Mouse (Mus musculus) bone marrow, adult 2 months (tissue): ENCODE measurements around the gene Gm47841. TPM values are rescaled to one million over a fixed set of nuclear protein-coding genes. Genes with fewer than 3 reads are reported as not detected.
A peak's percentile ranks its signal among the peaks of the same experiment; 100 is the strongest.

Experiments used
- H3K27ac ChIP-seq: fragments of 200-500 bp; 2 replicates; pipeline ENCODE4 v1.5.1; 2012; ENCODE audit warnings: low read depth, mild to moderate bottlenecking, control low read depth, inconsistent platforms, low read length; ENCODE audit not compliant: control insufficient read depth, poor library complexity, insufficient read depth
- H3K4me1 ChIP-seq: fragments of 200-500 bp; 2 replicates; pipeline ENCODE4 v1.6.1; 2011; ENCODE audit warnings: low read length; ENCODE audit not compliant: control insufficient read depth, insufficient read depth
- H3K4me3 ChIP-seq: fragments of 200-500 bp; replicated peaks from 2 replicates; pipeline ENCODE3; 2011; ENCODE audit warnings: mild to moderate bottlenecking, low read depth, low read length, control low read depth; ENCODE audit not compliant: control insufficient read depth
- CTCF ChIP-seq: fragments of 200-500 bp; IDR thresholded peaks from 2 replicates; pipeline ENCODE4 v1.5.1; 2011; ENCODE audit warnings: low read length, control low read depth; ENCODE audit not compliant: control insufficient read depth, insufficient read depth
- POLR2A ChIP-seq: fragments of 200-500 bp; IDR thresholded peaks from 2 replicates; pipeline ENCODE4 v1.6.1; 2011; ENCODE audit warnings: low read depth, mild to moderate bottlenecking, control low read depth, low read length, borderline replicate concordance; ENCODE audit not compliant: control insufficient read depth
- WGBS: fragments of 180-500 bp; shearing (Covaris S2); methylation state at CpG from one replicate; pipeline ENCODE4 v1.1.7; 2018; 5-methylcytosine and 5-hydroxymethylcytosine counted together
- polyA plus RNA-seq: library from polyadenylated mRNA; stranded (reverse); fragments of >200 nt; gene quantifications from 2 replicates; pipeline ENCODE4 v1.2.4, GENCODE M21; 2011; ENCODE audit warnings: low replicate concordance; ENCODE audit not compliant: missing spikeins, insufficient read depth, insufficient read length

Gm47841 gene
- polyA plus RNA-seq, 1 experiment, result not detected

- TF ChIP-seq POLR2A, result no peak
- no peak for TF ChIP-seq CTCF
- 7% methylated on average over 34 of the region's 34 CpGs for WGBS
- Histone ChIP-seq H3K27ac (peak overlapping the region; percentile 34; the same call in 1 of the 2 replicates), H3K4me1 (no peaks in the 10 kb centered on the region), H3K4me3 (no peak overlapping the region)
Observed at GRCm38 (mm10) chr15:101077001-101077812, 30.0 kb upstream of the Gm47841 start.

DNA sequence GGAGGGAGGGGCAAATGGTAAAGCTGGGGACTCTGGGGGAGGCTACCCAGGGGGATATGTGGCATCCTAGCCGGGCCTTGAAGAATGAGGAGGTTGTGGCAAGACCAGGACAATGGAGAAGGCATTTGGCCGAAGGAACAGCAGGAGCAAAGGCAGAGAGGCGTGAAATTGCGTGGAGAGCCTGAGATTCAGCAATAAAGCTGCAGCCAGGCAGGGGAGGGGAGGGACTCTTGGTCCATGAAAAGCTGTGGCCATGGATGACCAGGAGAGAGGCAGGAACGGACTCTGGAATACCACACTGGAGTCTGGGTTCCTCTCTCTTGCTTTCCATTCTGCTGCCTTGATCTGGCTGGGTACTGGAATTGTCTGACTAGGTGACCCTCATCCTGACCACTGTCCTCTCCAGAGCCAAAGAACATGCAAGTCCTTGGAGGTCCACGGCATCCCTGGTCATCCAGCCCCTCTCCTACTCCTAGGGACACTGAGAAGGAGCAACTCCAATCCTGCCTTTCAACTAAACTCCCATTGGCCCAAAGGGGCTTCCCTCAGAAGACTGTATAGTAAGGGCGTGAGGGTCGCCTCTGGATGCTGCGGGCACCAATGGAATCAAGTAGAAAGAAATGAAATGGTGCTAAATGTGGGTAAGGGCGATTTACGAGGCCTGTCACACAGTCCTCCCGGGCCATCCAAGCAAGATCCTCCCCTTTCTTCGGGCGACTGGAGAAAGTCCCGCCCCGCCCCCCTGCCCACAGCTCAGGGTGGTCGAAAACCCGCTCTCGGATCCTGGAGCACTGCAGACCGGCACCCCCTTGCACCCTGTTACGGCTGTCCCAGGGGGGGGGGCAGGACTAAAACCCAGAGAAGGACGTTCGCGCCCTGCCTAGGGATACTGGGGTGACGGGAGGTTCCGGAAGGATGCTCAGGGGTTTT lies 29.1 kb upstream of the Gm47841 start:
- Histone ChIP-seq H3K4me3 (no peak overlapping the region), H3K27ac (no peak overlapping the region), H3K4me1 (no peaks in the 10 kb centered on the region)
- no peak for TF ChIP-seq POLR2A
- TF ChIP-seq CTCF, result no peak
- WGBS, result 26% methylated on average over 26 of the region's 26 CpGs

- TF ChIP-seq POLR2A (no peak), CTCF (no peak)
- 70% methylated on average over 5 of the region's 5 CpGs for WGBS
Observed at GRCm38 (mm10) chr15:101075656-101076055, 28.5 kb upstream of the Gm47841 start.

DNA sequence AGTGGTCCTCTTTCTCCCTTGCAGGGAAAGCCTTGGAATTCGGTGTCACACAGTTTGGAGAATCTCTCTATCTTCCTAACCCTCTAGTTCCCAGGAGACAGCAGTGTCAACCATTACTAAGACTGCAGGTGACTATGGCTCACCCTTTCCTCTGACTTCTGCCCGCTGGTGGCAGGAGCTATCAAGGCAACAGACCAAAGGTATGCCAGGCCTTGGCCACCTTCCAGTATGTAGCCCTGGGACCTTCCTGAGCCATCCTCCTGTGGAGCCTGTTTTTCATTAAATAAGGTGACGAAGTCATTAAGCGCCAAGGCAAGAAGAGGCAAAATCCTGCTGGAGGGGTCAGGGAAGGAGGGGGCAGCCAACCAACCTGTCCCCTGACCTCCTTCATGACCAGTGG lies 28.0 kb upstream of the Gm47841 start:
- no peak for TF ChIP-seq CTCF
- TF ChIP-seq POLR2A, result no peak
- no peaks in the 10 kb centered on the region for H3K4me1 ChIP-seq
- WGBS, result 78% methylated on average over 4 of the region's 4 CpGs
- no peak overlapping the region for H3K4me3 ChIP-seq
- no peak overlapping the region for H3K27ac ChIP-seq

More at GRCm38 (mm10) chr15:101075656-101076055, 28.5 kb upstream of the Gm47841 start:
- Histone ChIP-seq H3K27ac (no peak overlapping the region), H3K4me1 (no peaks in the 10 kb centered on the region), H3K4me3 (no peak overlapping the region)

DNA sequence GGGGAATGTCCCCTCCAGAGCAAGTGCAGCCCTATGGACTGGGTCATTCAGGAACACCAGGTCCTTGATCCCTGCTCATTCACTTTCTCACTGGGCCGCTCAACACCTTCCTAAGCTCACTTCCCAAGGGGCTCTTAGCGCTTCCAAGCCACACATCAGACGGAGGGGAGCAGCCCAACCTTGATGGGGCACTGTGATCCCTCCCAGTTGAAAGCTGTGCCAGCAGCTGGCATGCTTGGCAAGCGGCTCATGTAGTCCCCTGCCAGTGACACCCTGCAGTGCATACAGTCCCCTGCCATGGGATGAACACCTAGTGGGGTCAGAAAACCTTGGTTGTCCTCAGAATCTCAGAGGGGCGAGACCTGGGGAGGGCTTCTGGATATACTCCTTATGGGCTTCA lies 26.9 kb upstream of the Gm47841 start:
- Histone ChIP-seq H3K27ac (no peak overlapping the region), H3K4me1 (no peaks in the 10 kb centered on the region), H3K4me3 (no peak overlapping the region)
- TF ChIP-seq CTCF (no peak), POLR2A (no peak)
- 74% methylated on average over 5 of the region's 5 CpGs for WGBS

GRCm38 (mm10) chr15:101072736-101073135 lies 25.5 kb upstream of the Gm47841 start:
- 61% methylated on average over 2 of the region's 2 CpGs for WGBS
- TF ChIP-seq POLR2A (no peak), CTCF (no peak)
- H3K4me3 ChIP-seq, result no peak overlapping the region
- H3K27ac ChIP-seq, result no peak overlapping the region
- no peaks in the 10 kb centered on the region for H3K4me1 ChIP-seq

- WGBS, result 63% methylated on average over 5 of the region's 5 CpGs
- Histone ChIP-seq H3K27ac (no peak overlapping the region), H3K4me1 (no peaks in the 10 kb centered on the region), H3K4me3 (no peak overlapping the region)
- no peak for TF ChIP-seq CTCF
- no peak for TF ChIP-seq POLR2A
Observed at GRCm38 (mm10) chr15:101070762-101071161, 23.6 kb upstream of the Gm47841 start.

GRCm38 (mm10) chr15:101069641-101070190 lies 22.5 kb upstream of the Gm47841 start:
- 64% methylated on average over 9 of the region's 9 CpGs for WGBS
- Histone ChIP-seq H3K4me3 (no peak overlapping the region), H3K4me1 (no peaks in the 10 kb centered on the region), H3K27ac (no peak overlapping the region)
- TF ChIP-seq CTCF, result no peak
- no peak for TF ChIP-seq POLR2A
